ENCODE assay signal across 8 mouse cellular contexts in genomic region chr9:113811957-113812670, GRCm38 (mm10).
DNase-seq lines count a peak whose midpoint lies in the region; ATAC-seq and TF ChIP-seq lines count a peak whose summit lies in the region.

No protein-coding gene starts in this region.

- no peaks in the 10 kb centered on the region for H3K27me3 ChIP-seq in kidney, embryonic 14.5 days (ENCODE audit: control insufficient read depth, insufficient read depth, low read length)
- no peaks in the 10 kb centered on the region for H3K27me3 ChIP-seq in cerebellum, adult 2 months (ENCODE audit: control insufficient read depth, insufficient read depth, low read length)
- no peaks in the 10 kb centered on the region for H3K27me3 ChIP-seq in megakaryocyte, embryonic 14.5 days (replicated peaks)

- H3K4me1 ChIP-seq in kidney, embryonic 14.5 days (ENCODE audit: control insufficient read depth, insufficient read depth, low read length): no peaks in the 10 kb centered on the region
- peaks cover 5% of the 10 kb centered on the region; the same call in 1 of the 2 replicates for H3K4me1 ChIP-seq in cerebellum, adult 2 months (ENCODE audit: control insufficient read depth, insufficient read depth, low read length)
- H3K4me1 ChIP-seq in megakaryocyte, embryonic 14.5 days: peaks cover 8% of the 10 kb centered on the region

- peak; percentile 69; the same call in 1 of the 2 replicates for ATAC-seq in kidney, embryonic 14.5 days (ENCODE audit: low FRiP score, low TSS enrichment)

- H3K27ac ChIP-seq in kidney, embryonic 14.5 days (ENCODE audit: low read depth, low read length): no peak overlapping the region
- peak overlapping the region; percentile 76 for H3K27ac ChIP-seq in cerebellum, adult 2 months (ENCODE audit: insufficient read depth, low read length)
- peak overlapping the region; percentile 97 for H3K27ac ChIP-seq in layer of hippocampus, adult 2 months

- no peaks in the 10 kb centered on the region for H3K9me3 ChIP-seq in kidney, embryonic 14.5 days (ENCODE audit: control insufficient read depth, low read length)
- no peaks in the 10 kb centered on the region for H3K9me3 ChIP-seq in megakaryocyte, embryonic 14.5 days

- no peak overlapping the region for H3K9ac ChIP-seq in kidney, embryonic 14.5 days (ENCODE audit: low read depth, low read length)

- H3K4me2 ChIP-seq in kidney, embryonic 14.5 days (replicated peaks; ENCODE audit: low read depth, low read length): peak overlapping the region; percentile 30; the same call in 1 of the 2 replicates

- WGBS in kidney, embryonic 14.5 days: 48% methylated on average over 9 of the region's 9 CpGs
- 1% methylated on average over 9 of the region's 9 CpGs for WGBS in cerebellum, adult 2 months

- peak overlapping the region; percentile 11; the same call in 1 of the 2 replicates for H3K4me3 ChIP-seq in kidney, embryonic 14.5 days (ENCODE audit: low read length)
- peak overlapping the region; percentile 78 for H3K4me3 ChIP-seq in cerebellum, adult 2 months (replicated peaks; ENCODE audit: insufficient read depth, low read depth, low read length)
- peak overlapping the region; percentile 68 for H3K4me3 ChIP-seq in layer of hippocampus, adult 2 months
- H3K4me3 ChIP-seq in megakaryocyte, embryonic 14.5 days (replicated peaks): peak overlapping the region; percentile 76

- TF ChIP-seq POLR2A in cerebellum, adult 2 months (IDR thresholded peaks at IDR 0.05; ENCODE audit: borderline replicate concordance, insufficient read depth, low read length): peak; percentile 42; the same call in 1 of the 2 replicates

- TF ChIP-seq CTCF in cerebellum, adult 2 months (IDR thresholded peaks at IDR 0.05; ENCODE audit: borderline replicate concordance, insufficient read depth, low read depth, low read length): no peak
- TF ChIP-seq CTCF in layer of hippocampus, adult 2 months (conservative IDR thresholded peaks at IDR 0.05): no peak

- no peaks in the 10 kb centered on the region for H3K36me3 ChIP-seq in kidney, embryonic 14.5 days (ENCODE audit: control insufficient read depth, insufficient read depth, low read length)
- peaks cover 13% of the 10 kb centered on the region for H3K36me3 ChIP-seq in megakaryocyte, embryonic 14.5 days (replicated peaks; ENCODE audit: low read length)

- no peak for DNase-seq in kidney, adult 18-20 months
- peak; percentile 73 to 79 for DNase-seq in cerebellum, adult 2 months
- peak; percentile 48 to 59 for DNase-seq in frontal cortex, postnatal 14 days (ENCODE audit: low spot score in 2 of 2)
- peak; percentile 70 to 87 for DNase-seq in layer of hippocampus, adult 2 months (ENCODE audit: low spot score in 2 of 2)
- peak; percentile 55 to 68 for DNase-seq in right cerebral cortex, postnatal 36 days (ENCODE audit: low spot score in 2 of 2)
- no peak for DNase-seq in gastrocnemius, adult 18-20 months (ENCODE audit: low spot score)

Comparison
In these comparisons a context has a peak if more than half of its experiments do, and no peak if none do; other contexts are left out.
1. H3K4me3 ChIP-seq: peak in every context shown above with its lines; median percentile 78 in cerebellum, adult 2 months; 76 in megakaryocyte, embryonic 14.5 days; 68 in layer of hippocampus, adult 2 months; 11 in kidney, embryonic 14.5 days.
2. DNase-seq: peak in cerebellum, adult 2 months (2 of 2), frontal cortex, postnatal 14 days (2 of 2), layer of hippocampus, adult 2 months (2 of 2) and right cerebral cortex, postnatal 36 days (2 of 2); none in kidney, adult 18-20 months (single experiment) and gastrocnemius, adult 18-20 months (single experiment).